Mouse (Mus musculus) intestine, embryonic 14.5 days (tissue): ENCODE data around the gene Prlhr. TPM values are rescaled to one million over a fixed set of nuclear protein-coding genes. Genes with fewer than 3 reads are reported as not detected.

Experiments
- ATAC-seq: fragments of 200-750 bp; cut with Nextera tagmentation; replicated peaks from 2 replicates; pipeline ENCODE4 v1.8.0; 2017; ENCODE audit warnings: low read depth, moderate number of reproducible peaks, moderate TSS enrichment, moderate library complexity; ENCODE audit not compliant: low FRiP score, low TSS enrichment
- DNase-seq: peaks from one replicate; pipeline ENCODE4 v3.0.0-alpha.2; 2018; ENCODE audit warnings: low spot score
- H3K27ac ChIP-seq: fragments of 300-500 bp; sonication (generic); 2 replicates; pipeline ENCODE4 v1.5.1; 2014; ENCODE audit warnings: low read depth, mild to moderate bottlenecking, control low read depth
- H3K27me3 ChIP-seq: fragments of 300-500 bp; sonication (generic); replicated peaks from 2 replicates; pipeline ENCODE4 v1.6.1; 2014; ENCODE audit warnings: low read length, control low read depth; ENCODE audit not compliant: control insufficient read depth, insufficient read depth
- H3K36me3 ChIP-seq: fragments of 300-500 bp; sonication (generic); 2 replicates; pipeline ENCODE4 v1.6.1; 2014; ENCODE audit warnings: low read length, control low read depth; ENCODE audit not compliant: control insufficient read depth, insufficient read depth
- H3K4me1 ChIP-seq: fragments of 300-500 bp; sonication (generic); replicated peaks from 2 replicates; pipeline ENCODE4 v1.6.1; 2014; ENCODE audit warnings: low read length, control low read depth, mixed read lengths; ENCODE audit not compliant: control insufficient read depth, insufficient read depth
- H3K4me2 ChIP-seq: fragments of 300-500 bp; sonication (generic); 2 replicates; pipeline ENCODE4 v1.6.1; 2014; ENCODE audit warnings: low read length
- H3K4me3 ChIP-seq: fragments of 300-500 bp; sonication (generic); 2 replicates; pipeline ENCODE4 v1.5.1; 2014; ENCODE audit warnings: low read depth, low read length, control low read depth, mixed read lengths
- H3K9ac ChIP-seq: fragments of 300-500 bp; sonication (generic); 2 replicates; pipeline ENCODE4 v1.6.1; 2014; ENCODE audit warnings: mild to moderate bottlenecking, low read length
- H3K9me3 ChIP-seq: fragments of 300-500 bp; sonication (generic); 2 replicates; pipeline ENCODE4 v1.6.1; 2016; ENCODE audit warnings: low read length, control low read depth; ENCODE audit not compliant: control insufficient read depth
- WGBS: fragments of 180-500 bp; shearing (Covaris S2); extraction: QIAGEN DNeasy Blood & Tissue Kit; methylation state at CpG from one replicate; pipeline ENCODE4 v1.1.7; 2014; 5-methylcytosine and 5-hydroxymethylcytosine counted together
- polyA plus RNA-seq: library from polyadenylated mRNA; unstranded; fragments of >200 nt; fragmentation: Nextera tagmentation; extraction: Ambion mirVana; gene quantifications from 2 replicates; pipeline ENCODE4 v1.2.1, GENCODE M21; 2014

Gene Prlhr
- polyA plus RNA-seq, 1 experiment from 2014 or later, result not detected

- Histone ChIP-seq H3K4me2 (no peak overlapping the region), H3K9me3 (no peaks in the 10 kb centered on the region), H3K27me3 (no peaks in the 10 kb centered on the region), H3K36me3 (no peaks in the 10 kb centered on the region), H3K4me3 (no peak overlapping the region), H3K4me1 (peaks cover 8% of the 10 kb centered on the region; the same call in 1 of the 2 replicates), H3K9ac (no peak overlapping the region), H3K27ac (no peak overlapping the region)
- no peak for ATAC-seq
- DNase-seq, result no peak
- 81% methylated on average over 2 of the region's 2 CpGs for WGBS
These were observed 9.0 kb downstream of the Prlhr start for GRCm38 (mm10) chr19:60459071-60459470.

DNA sequence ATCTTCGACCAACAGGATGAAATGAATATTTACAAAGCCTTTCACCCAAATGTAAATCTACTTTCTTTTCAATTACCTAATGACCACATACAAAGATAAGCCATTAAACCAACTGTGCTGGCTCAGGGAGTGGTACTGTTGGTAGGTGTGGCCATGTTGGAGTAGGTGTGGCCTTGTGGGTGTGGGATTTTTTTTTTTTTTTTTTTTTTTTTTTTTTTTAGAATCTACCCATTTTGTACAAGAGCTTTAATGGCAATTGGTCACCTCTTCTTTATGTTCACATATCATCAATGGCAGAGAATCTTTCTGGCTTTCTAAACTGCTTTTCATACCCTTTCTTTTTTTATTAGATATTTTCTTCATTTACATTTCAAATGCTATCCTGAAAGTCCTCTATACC lies 12.3 kb downstream of the Prlhr start:
- 68% methylated on average over 1 of the region's 1 CpGs for WGBS

DNA sequence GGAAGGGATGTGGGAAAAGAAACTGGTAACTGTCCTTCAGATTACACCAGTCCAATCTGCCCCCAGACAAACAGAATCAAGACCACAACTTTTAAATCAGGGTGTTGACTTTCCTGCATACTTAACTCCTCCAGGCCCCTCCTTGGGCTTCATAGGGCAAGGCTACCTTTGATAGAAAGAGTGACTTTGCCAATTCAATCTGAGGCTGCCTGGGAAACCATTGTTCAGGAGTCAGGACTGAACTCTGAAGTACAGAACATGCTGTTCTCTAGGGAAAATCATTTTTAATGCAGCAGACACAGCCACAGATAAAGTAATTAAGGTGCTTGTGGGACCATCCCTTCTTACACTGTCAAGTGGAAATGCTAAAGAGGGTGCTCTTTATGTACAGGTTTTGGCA lies 27.6 kb downstream of the Prlhr start:
- ATAC-seq (no peak), DNase-seq (no peak)
- Histone ChIP-seq H3K4me2 (no peak overlapping the region), H3K9me3 (no peaks in the 10 kb centered on the region), H3K4me1 (no peaks in the 10 kb centered on the region), H3K4me3 (no peak overlapping the region), H3K27me3 (no peaks in the 10 kb centered on the region), H3K36me3 (no peaks in the 10 kb centered on the region), H3K27ac (no peak overlapping the region), H3K9ac (no peak overlapping the region)

More for the DNA sequence above, 12.3 kb downstream of the Prlhr start:
- Histone ChIP-seq H3K4me2 (no peak overlapping the region), H3K4me3 (no peak overlapping the region), H3K4me1 (no peaks in the 10 kb centered on the region), H3K36me3 (no peaks in the 10 kb centered on the region), H3K27ac (no peak overlapping the region), H3K27me3 (no peaks in the 10 kb centered on the region), H3K9ac (no peak overlapping the region), H3K9me3 (no peaks in the 10 kb centered on the region)
- ATAC-seq (no peak), DNase-seq (no peak)

- Histone ChIP-seq H3K4me2 (no peak overlapping the region), H3K27me3 (no peaks in the 10 kb centered on the region), H3K9ac (no peak overlapping the region), H3K4me1 (no peaks in the 10 kb centered on the region), H3K27ac (no peak overlapping the region), H3K4me3 (no peak overlapping the region), H3K36me3 (no peaks in the 10 kb centered on the region), H3K9me3 (no peaks in the 10 kb centered on the region)
- WGBS, result 62% methylated on average over 5 of the region's 5 CpGs
- DNase-seq, result no peak
- no peak for ATAC-seq
These were observed 28.0 kb downstream of the Prlhr start for GRCm38 (mm10) chr19:60440083-60440482.

DNA sequence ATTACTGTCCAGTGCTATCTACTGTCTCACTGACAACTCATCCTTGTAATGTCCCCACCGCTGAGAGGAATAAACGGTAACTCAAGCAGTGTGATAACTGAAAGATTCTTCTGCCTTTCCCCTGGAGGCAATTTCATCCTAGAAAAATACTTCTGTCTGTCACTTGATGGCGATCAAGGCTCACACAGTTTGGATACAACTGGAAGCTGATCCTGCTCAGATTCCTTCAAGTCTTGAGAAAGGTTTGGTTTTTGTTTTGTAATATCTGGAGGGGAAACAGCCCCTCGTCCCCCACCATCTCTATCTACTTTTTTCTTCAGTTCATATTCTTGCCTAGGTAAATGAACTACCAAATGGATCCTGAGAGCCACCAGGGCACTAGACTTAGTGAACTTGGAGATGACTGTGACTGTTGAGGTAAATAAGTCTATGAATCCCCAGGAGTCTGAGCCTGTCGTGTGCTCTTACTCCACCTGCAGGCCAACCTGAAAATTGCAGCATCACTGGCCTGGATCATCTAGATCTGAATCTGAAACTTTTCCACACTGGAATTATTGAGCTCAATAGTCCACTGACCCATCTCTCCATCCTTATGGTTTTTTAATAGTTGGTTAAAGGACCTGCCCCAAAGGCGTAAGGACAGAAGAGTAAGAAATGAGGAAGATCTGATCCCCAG lies 30.4 kb downstream of the Prlhr start:
- Histone ChIP-seq H3K9me3 (no peaks in the 10 kb centered on the region), H3K9ac (no peak overlapping the region), H3K27me3 (no peaks in the 10 kb centered on the region), H3K4me3 (no peak overlapping the region), H3K4me1 (no peaks in the 10 kb centered on the region), H3K27ac (no peak overlapping the region), H3K4me2 (no peak overlapping the region), H3K36me3 (no peaks in the 10 kb centered on the region)
- no peak for DNase-seq
- no peak for ATAC-seq
- 49% methylated on average over 6 of the region's 6 CpGs for WGBS

DNA sequence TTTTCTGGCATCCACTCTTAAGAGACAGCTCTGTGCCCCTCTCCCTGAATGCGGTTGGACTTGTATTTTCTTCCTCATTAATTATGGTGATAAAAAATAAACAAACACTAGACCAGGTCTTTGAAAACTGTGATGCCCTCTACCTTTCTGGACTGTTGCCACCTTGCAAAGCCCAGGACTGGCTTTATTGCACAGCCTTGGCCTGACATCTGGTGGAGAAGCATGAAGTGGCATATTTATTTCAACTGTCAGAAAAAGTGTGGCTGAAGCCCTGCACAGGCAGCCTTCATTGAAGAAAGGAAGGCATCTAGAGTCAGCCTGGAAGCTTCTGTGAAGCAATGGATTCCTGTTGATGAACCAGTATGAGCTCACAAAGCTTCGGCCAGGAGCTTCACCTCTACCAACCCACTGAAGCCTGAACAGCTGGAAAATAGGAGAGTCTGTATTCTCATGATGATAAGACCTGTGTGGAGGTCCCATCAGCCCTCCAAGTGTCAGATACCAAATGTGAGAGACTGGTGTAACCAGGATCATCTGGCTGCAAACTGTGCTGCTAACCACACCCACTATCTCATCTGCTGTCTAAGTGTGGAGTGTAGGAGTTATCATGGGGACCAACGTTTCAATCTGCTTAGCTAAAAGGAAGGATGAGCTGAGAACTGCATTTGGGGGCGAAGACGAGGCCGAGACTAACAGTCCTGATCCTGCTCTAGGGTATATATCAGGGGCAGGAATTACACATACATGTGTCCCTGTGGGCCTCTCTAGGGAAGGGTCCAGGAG lies 35.6 kb downstream of the Prlhr start:
- no peak overlapping the region for H3K27ac ChIP-seq
- no peak overlapping the region for H3K9ac ChIP-seq
- H3K4me3 ChIP-seq, result no peak overlapping the region
- H3K27me3 ChIP-seq, result no peaks in the 10 kb centered on the region
- H3K9me3 ChIP-seq, result no peaks in the 10 kb centered on the region
- ATAC-seq, result no peak
- 81% methylated on average over 6 of the region's 6 CpGs for WGBS
- DNase-seq, result no peak
- no peaks in the 10 kb centered on the region for H3K36me3 ChIP-seq
- H3K4me1 ChIP-seq, result no peaks in the 10 kb centered on the region
- H3K4me2 ChIP-seq, result no peak overlapping the region

DNA sequence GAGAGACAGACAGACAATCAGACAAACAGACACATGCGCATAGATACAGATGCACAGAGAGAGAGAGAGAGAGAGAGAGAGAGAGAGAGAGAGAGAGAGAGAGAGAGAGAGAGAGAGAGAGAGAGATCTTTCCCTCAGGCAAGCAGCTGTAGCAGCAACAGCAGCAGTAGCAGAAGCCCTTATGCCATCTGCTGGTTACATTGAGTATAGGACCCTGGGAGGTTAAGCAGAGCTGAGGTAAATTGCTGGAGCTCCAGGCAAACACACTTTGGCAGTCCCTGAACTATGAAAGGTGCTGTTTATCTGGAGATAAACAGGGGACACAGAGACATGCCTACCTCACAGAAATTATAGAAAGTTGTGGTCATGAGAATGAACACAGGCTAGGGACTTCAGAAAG lies 50.5 kb downstream of the Prlhr start:
- no peak for ATAC-seq
- 56% methylated on average over 1 of the region's 1 CpGs for WGBS
- no peak for DNase-seq

More for the DNA sequence above, 50.5 kb downstream of the Prlhr start:
- no peak overlapping the region for H3K4me2 ChIP-seq
- no peak overlapping the region for H3K4me3 ChIP-seq
- no peaks in the 10 kb centered on the region for H3K9me3 ChIP-seq
- no peaks in the 10 kb centered on the region for H3K36me3 ChIP-seq
- H3K27ac ChIP-seq, result no peak overlapping the region
- no peak overlapping the region for H3K9ac ChIP-seq
- H3K27me3 ChIP-seq, result no peaks in the 10 kb centered on the region
- no peaks in the 10 kb centered on the region for H3K4me1 ChIP-seq
